Mouse (Mus musculus) embryonic facial prominence, embryonic 15.5 days (tissue): Measurements from ENCODE around the gene Gm13285. TPM values are rescaled to one million over a fixed set of nuclear protein-coding genes. Genes with fewer than 3 reads are reported as not detected.
A peak's percentile ranks its signal among the peaks of the same experiment; 100 is the strongest.
"Not testable (repeated sequence)": the region's sequence is repeated elsewhere in the genome, so short reads cannot be mapped to it uniquely, and the experiment has no call there.

Experiments used
- ATAC-seq: fragments of 200-750 bp; cut with Nextera tagmentation; 2 replicates; pipeline ENCODE4 v1.8.0; 2017; ENCODE audit warnings: low read depth, moderate TSS enrichment; ENCODE audit not compliant: insufficient number of reproducible peaks, low FRiP score, low TSS enrichment
- H3K27ac ChIP-seq: fragments of 300-500 bp; sonication (generic); replicated peaks from 2 replicates; pipeline ENCODE4 v1.5.1; 2015; ENCODE audit warnings: mild to moderate bottlenecking, inconsistent platforms
- H3K27me3 ChIP-seq: fragments of 300-500 bp; sonication (generic); 2 replicates; pipeline ENCODE4 v1.6.1; 2015; ENCODE audit warnings: inconsistent platforms
- H3K36me3 ChIP-seq: fragments of 300-500 bp; sonication (generic); 2 replicates; pipeline ENCODE4 v1.6.1; 2015; ENCODE audit warnings: mild to moderate bottlenecking, inconsistent platforms
- H3K4me1 ChIP-seq: fragments of 300-500 bp; sonication (generic); 2 replicates; pipeline ENCODE4 v1.6.1; 2015; ENCODE audit warnings: inconsistent platforms
- H3K4me2 ChIP-seq: fragments of 300-500 bp; sonication (generic); replicated peaks from 2 replicates; pipeline ENCODE4 v1.6.1; 2015; ENCODE audit warnings: mild to moderate bottlenecking, inconsistent platforms
- H3K4me3 ChIP-seq: fragments of 300-500 bp; sonication (generic); replicated peaks from 2 replicates; pipeline ENCODE4 v1.5.1; 2015; ENCODE audit warnings: mild to moderate bottlenecking, inconsistent platforms
- H3K9ac ChIP-seq: fragments of 300-500 bp; sonication (generic); 2 replicates; pipeline ENCODE4 v1.6.1; 2015; ENCODE audit warnings: inconsistent platforms
- H3K9me3 ChIP-seq: fragments of 300-500 bp; sonication (generic); replicated peaks from 2 replicates; pipeline ENCODE4 v1.6.1; 2016; ENCODE audit warnings: inconsistent platforms
- WGBS: fragments of 180-500 bp; shearing (Covaris S2); methylation state at CpG from one replicate; pipeline ENCODE4 v1.1.7; 2015; 5-methylcytosine and 5-hydroxymethylcytosine counted together
- polyA plus RNA-seq: library from polyadenylated mRNA; unstranded; fragments of >200 nt; fragmentation: Nextera tagmentation; extraction: Ambion mirVana; gene quantifications from 2 replicates; pipeline ENCODE4 v1.2.1, GENCODE M21; 2015

The Gm13285 gene
- 1.7 TPM in 2 replicates for polyA plus RNA-seq

GRCm38 (mm10) chr4:88799365-88799764 is at the start of gene Gm13285:
TSS of gene Gm13285 (plus strand) at chr4:88799665.
- not testable (repeated sequence) for H3K4me2 ChIP-seq, H3K9ac ChIP-seq, H3K36me3 ChIP-seq, H3K4me1 ChIP-seq, H3K4me3 ChIP-seq, H3K9me3 ChIP-seq, ATAC-seq, H3K27me3 ChIP-seq, H3K27ac ChIP-seq
- WGBS = 9% methylated on average over 6 of the region's 7 CpGs

- no peaks in the 10 kb centered on the region for H3K36me3 ChIP-seq
- H3K27me3 ChIP-seq = no peaks in the 10 kb centered on the region
- H3K4me1 ChIP-seq = no peaks in the 10 kb centered on the region
- H3K27ac ChIP-seq = no peak overlapping the region
- no peak overlapping the region for H3K9ac ChIP-seq
- H3K4me2 ChIP-seq = no peak overlapping the region
- ATAC-seq = no peak
- no peak overlapping the region for H3K4me3 ChIP-seq
- no peaks in the 10 kb centered on the region for H3K9me3 ChIP-seq
- 29% methylated on average over 6 of the region's 6 CpGs for WGBS
Measured at GRCm38 (mm10) chr4:88749926-88750325, 49.5 kb upstream of the Gm13285 start.

GRCm38 (mm10) chr4:88754818-88755340 is 44.6 kb upstream of the Gm13285 start, which contains the start of gene Gm13271:
TSS of gene Gm13271 (plus strand) at chr4:88754868.
- not testable (repeated sequence) for H3K9ac ChIP-seq, H3K36me3 ChIP-seq, H3K27ac ChIP-seq, ATAC-seq, H3K9me3 ChIP-seq, H3K4me1 ChIP-seq, H3K4me3 ChIP-seq, H3K27me3 ChIP-seq, H3K4me2 ChIP-seq
- 71% methylated on average over 15 of the region's 15 CpGs for WGBS

- not testable (repeated sequence) for ATAC-seq, H3K4me1 ChIP-seq, H3K36me3 ChIP-seq, H3K9me3 ChIP-seq, H3K27me3 ChIP-seq
- Histone ChIP-seq H3K4me3 (peak overlapping the region; percentile 56), H3K27ac (peak overlapping the region; percentile 98), H3K9ac (peak overlapping the region; percentile 70), H3K4me2 (peak overlapping the region; percentile 70)
- WGBS = 8% methylated on average over 29 of the region's 31 CpGs
Measured at GRCm38 (mm10) chr4:88756581-88757513, 42.6 kb upstream of the Gm13285 start.

GRCm38 (mm10) chr4:88757628-88758031 is 41.8 kb upstream of the Gm13285 start:
- H3K36me3 ChIP-seq, H3K27me3 ChIP-seq, H3K4me1 ChIP-seq, H3K9me3 ChIP-seq: not testable (repeated sequence)
- Histone ChIP-seq H3K9ac (peak overlapping the region; percentile 70; the same call in 1 of the 2 replicates), H3K27ac (peak overlapping the region; percentile 98), H3K4me2 (peak overlapping the region; percentile 70), H3K4me3 (peak overlapping the region; percentile 56)
- peak; percentile 99 for ATAC-seq
- WGBS = 0% methylated on average over 13 of the region's 21 CpGs

- not testable (repeated sequence) for H3K36me3 ChIP-seq, H3K9ac ChIP-seq, H3K4me2 ChIP-seq, H3K9me3 ChIP-seq, H3K27me3 ChIP-seq, H3K27ac ChIP-seq, H3K4me1 ChIP-seq, ATAC-seq, H3K4me3 ChIP-seq
- WGBS = 86% methylated on average over 9 of the region's 9 CpGs
Measured at GRCm38 (mm10) chr4:88758751-88759150, 40.7 kb upstream of the Gm13285 start.

GRCm38 (mm10) chr4:88759610-88760268 is 39.7 kb upstream of the Gm13285 start, which contains the start of gene Gm13283:
TSS of gene Gm13283 (plus strand) at chr4:88760119.
- H3K4me1 ChIP-seq, H3K9ac ChIP-seq, H3K36me3 ChIP-seq, H3K27me3 ChIP-seq, H3K9me3 ChIP-seq, ATAC-seq: not testable (repeated sequence)
- WGBS = 13% methylated on average over 12 of the region's 14 CpGs
- H3K27ac ChIP-seq = peak within 1 kb of the TSS; percentile 84
- H3K4me3 ChIP-seq = peak within 1 kb of the TSS; percentile 43
- peak within 1 kb of the TSS; percentile 55 for H3K4me2 ChIP-seq

GRCm38 (mm10) chr4:88760431-88760830 is 39.0 kb upstream of the Gm13285 start:
- Histone ChIP-seq H3K4me3 (peak overlapping the region; percentile 43), H3K27ac (peak overlapping the region; percentile 84), H3K4me2 (peak overlapping the region; percentile 55)
- not testable (repeated sequence) for H3K9ac ChIP-seq, H3K4me1 ChIP-seq, H3K36me3 ChIP-seq, H3K9me3 ChIP-seq, ATAC-seq, H3K27me3 ChIP-seq
- under 1% methylated on average over 26 of the region's 28 CpGs for WGBS

GRCm38 (mm10) chr4:88761776-88762175 is 37.7 kb upstream of the Gm13285 start:
- H3K36me3 ChIP-seq, H3K4me2 ChIP-seq, H3K4me1 ChIP-seq, H3K9me3 ChIP-seq, H3K27me3 ChIP-seq, ATAC-seq, H3K27ac ChIP-seq, H3K4me3 ChIP-seq, H3K9ac ChIP-seq: not testable (repeated sequence)
- WGBS = 63% methylated on average over 6 of the region's 8 CpGs

- H3K36me3 ChIP-seq, H3K9me3 ChIP-seq, H3K27me3 ChIP-seq, H3K9ac ChIP-seq, H3K4me3 ChIP-seq, H3K27ac ChIP-seq, H3K4me2 ChIP-seq, H3K4me1 ChIP-seq, ATAC-seq: not testable (repeated sequence)
- WGBS = 57% methylated on average over 9 of the region's 9 CpGs
Measured at GRCm38 (mm10) chr4:88762341-88762740, 37.1 kb upstream of the Gm13285 start.

- not testable (repeated sequence) for ATAC-seq, H3K27me3 ChIP-seq, H3K4me1 ChIP-seq, H3K9me3 ChIP-seq, H3K9ac ChIP-seq, H3K36me3 ChIP-seq
- Histone ChIP-seq H3K27ac (peak overlapping the region; percentile 75), H3K4me2 (peak overlapping the region; percentile 50), H3K4me3 (peak overlapping the region; percentile 44)
- 3% methylated on average over 37 of the region's 42 CpGs for WGBS
Measured at GRCm38 (mm10) chr4:88763384-88764018, 36.0 kb upstream of the Gm13285 start.
